Mouse (Mus musculus) heart, postnatal 36 days (tissue): ENCODE measurements around the gene Ppp1r37. TPM values are rescaled to one million over a fixed set of nuclear protein-coding genes. Genes with fewer than 3 reads are reported as not detected.
A peak's percentile ranks its signal among the peaks of the same experiment; 100 is the strongest.
"Not testable (repeated sequence)": the region's sequence is repeated elsewhere in the genome, so short reads cannot be mapped to it uniquely, and the experiment has no call there.

Source experiments
- DNase-seq, 2 experiments: peaks; one replicate each; pipeline ENCODE4 v3.0.0; 2021 to 2022
- intact Hi-C: fragments of 180-260 bp; cut with DNase I; formaldehyde crosslinking; loops from one replicate; pipeline ENCODE4 v1.15.1; 2025
- total RNA-seq, 2 experiments: library from RNA; stranded (reverse); gene quantifications; 2 replicates each; pipeline ENCODE4 v1.2.3; 2021

Ppp1r37 gene
- total RNA-seq, result 10 to 100 TPM; 56.0 to 59.3 TPM

DNA sequence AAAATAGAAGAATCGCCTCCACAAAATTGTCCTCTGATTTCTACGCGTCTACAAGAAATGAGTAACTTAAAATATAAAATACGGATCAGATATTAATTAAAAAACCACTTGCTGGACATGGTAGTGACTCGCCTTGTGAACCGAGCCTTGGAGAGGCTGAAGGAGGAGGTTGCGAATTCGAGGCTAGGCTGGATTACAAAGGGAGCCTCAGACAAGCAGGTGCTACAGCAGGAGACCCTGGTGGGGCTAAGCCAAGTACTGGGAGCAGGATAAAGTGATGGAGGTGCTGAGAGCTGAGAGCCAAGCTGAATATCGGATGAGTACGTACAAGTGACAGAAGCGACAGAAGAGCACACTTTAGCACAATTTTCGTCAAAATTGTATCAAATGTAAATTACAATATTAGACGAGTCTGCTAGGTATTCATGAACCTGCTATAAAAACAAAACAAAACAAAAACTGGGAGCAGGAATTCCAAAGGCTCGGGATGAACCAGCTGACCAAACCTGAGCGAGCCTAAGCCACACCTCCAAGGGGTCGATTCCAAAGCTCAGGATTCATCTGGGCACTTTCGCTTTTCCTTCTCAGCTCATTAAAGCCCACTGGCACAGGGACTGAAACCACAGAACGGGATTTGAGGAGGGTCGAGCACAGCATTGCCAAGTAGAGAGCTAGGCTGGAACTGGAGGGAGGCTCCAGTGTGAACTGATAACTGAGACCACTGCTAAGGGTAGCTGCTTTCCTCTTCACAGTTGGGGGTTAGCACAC, at the start of gene Ppp1r37:
Gene Ppp1r37 (minus strand): TSS at position 434 of the 768 bp plus-strand sequence.
- intact Hi-C loops, result loop anchor here (1.0 to 5.0 kb wide), 2 partner anchors 10 to 106 kb away; partner anchors contain the start of gene Mark4
- peak in 1 of 2 experiments; percentile 24 for DNase-seq

DNA sequence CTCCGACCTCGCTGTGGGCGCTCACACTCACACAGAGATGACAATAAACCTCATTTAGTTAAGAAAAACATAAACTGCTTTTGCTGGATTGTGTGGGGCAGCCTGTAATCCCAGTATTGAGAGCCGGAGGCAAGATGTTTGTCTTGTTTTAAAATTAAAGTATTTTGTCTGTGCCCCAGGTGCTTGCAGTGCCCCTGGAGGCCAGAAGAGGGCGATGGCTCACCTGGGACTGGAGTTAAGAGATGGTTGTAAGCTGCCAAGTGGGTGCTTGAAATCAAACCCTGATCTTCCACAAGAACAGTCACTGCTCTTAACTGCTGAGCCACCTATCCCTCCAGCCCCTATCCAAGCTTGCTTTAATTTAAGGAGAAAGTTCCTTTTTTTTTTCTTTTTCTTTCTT, 48.1 kb upstream of the Ppp1r37 start:
- no peak for DNase-seq
- intact Hi-C loops, result no loop called here

DNA sequence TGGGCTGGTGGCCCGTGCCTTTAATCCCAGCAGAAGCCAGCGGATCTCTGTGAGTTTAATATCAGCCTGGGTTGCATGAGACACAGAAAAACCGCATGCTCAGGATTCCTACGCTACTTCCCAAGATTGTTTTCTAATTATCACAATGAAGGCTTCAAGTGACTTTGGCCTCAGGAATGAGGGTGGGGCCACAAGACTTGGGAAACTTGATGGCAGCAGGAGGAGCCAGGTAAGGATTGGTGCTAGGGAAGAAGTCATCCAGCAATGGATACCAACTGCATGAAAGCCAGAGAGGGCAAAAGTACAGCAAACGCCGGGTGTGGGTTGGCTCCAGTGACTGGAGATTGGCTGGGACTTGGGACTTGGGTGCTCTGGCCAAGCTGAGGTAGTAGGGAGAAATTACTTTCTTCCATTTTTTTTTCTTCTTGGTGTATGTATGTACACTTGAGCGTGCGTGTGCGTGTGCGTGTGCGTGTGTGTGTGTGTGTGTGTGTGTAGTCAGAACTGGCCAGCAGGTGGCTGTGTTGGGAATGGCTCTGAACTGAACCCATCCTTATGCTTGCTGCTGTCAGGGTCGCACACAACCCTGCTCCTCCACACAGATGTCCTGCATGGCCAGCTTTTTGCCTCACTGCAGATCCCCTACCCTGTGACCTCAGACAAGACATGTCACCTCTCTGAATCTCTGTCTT, 46.9 kb upstream of the Ppp1r37 start:
- intact Hi-C loops, result no loop called here
- DNase-seq, result no peak

DNA sequence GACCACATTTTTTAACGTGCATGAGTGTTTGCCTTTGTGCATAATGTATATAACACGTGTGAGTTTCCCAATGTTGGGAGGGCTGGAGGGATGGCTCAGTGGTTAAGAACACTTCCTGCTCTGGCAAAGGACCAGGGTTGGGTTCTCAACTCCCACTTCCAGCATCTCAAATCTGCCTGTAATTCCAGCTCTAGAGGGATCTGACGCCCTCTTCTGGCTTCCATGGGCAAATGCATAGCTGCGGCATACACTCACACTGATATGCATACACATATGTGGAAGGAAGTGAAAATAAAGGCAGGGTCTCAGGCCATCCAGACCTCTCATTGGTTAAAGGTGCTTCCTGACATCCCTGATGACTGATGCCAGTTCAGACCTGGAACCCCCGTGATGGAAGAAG, 44.4 kb upstream of the Ppp1r37 start:
- no peak for DNase-seq
- intact Hi-C loops, result no loop called here

DNA sequence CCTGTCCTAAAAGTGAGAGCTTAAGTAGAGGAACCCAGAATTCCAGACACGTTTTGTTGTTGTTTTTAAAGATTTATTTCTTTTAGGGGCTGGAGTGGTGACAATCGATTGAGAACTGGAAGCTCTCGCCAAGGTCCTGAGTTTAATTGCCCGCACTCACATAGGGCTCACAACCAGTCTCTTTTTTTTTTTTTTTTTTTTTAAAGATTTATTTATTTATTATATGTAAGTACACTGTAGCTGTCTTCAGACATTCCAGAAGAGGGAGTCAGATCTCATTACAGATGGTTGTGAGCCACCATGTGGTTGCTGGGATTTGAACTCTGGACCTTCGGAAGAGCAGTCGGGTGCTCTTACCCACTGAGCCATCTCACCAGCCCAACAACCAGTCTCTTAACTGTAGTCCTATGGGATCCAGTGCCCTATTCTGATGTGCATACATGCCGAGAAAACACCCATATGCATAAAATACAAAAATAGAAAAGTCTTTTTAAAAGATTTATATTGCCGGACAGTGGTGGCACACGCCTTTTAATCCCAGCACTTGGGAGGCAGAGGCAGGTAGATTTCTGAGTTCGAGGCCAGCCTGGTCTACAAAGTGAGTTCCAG, 41.8 kb upstream of the Ppp1r37 start:
- DNase-seq, intact Hi-C loops: not testable (repeated sequence)

DNA sequence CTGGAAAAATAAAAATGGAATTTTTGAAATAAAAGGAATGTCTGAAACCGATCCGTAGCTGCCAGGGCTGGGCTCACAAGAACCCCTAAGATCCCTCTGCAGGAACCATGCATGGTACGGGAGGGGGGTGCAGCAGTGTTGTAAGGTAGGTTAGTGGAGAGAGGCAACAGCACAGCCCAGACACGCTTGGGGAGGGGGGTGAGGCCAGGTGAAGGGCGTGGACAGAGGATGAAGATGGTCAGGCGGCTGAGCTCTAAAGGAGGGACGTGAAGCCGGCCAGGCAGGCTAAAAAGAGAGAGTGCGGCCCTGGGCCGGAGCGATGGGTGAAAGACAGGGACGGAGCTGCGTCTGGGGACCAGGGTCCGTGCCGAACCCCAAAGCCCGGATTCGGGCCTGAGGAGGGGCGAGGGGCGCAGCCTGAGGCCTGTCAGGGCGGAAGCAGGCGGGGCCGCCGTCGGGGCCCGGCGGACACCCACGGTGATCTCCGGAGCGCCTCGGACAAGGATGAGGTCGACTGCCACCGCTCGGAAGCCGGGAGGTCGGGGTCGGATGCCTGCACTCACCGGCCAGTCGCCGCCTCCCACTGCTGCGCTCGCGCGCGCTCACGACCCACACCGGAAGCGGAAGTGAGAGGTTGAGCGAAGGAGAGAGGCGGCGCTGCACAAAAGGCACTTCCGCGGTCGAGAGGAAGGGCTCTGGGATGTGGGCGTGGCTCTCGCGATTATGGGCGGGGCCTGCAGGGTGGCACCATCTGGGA, 41.2 kb upstream of the Ppp1r37 start, which contains the start of gene Clasrp:
Gene Clasrp (minus strand): TSS at position 638 of the 757 bp plus-strand sequence.
- peak; percentile 94 to 97 for DNase-seq
- intact Hi-C loops, result no loop called here

DNA sequence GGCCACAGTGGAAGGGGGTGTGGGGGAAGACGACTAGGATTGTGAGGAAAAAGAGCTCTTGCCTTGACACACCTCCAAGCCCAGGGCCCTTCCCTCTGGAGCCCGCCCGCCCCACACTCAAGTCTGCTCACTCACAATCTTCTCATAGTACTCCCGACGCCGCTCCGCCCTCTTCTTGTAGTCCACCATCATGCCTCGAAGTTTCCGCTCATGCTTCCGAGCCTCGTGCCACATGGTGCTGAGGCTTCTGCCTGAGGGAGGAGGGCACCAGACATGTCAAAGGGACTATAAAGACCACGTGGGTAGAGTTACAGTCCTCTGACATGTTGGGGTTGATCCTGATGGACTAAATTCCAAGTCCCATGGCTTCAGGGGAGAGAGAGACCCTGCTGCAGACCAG, 40.2 kb upstream of the Ppp1r37 start:
- DNase-seq, result no peak
- intact Hi-C loops, result no loop called here

DNA sequence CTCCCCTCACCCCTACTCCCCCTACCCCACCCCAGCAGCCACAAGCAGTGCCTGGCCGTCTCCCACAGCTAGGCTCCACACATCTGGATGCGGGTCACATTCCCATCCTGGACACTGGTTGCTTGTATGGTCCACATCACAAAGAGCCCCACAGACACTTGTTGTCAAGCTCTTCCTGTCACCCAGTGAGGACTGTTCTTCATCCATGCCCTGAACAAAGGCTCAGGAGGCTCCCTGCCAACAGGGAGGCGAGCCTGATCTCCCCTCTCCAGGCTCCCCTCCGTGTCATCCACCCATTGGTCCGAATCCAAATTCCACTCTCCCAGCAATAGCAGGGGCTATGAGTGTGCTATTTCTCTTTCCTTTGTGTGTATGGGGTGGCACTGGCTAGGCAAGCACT, 37.7 kb upstream of the Ppp1r37 start:
- intact Hi-C loops, result no loop called here
- DNase-seq, result no peak

DNA sequence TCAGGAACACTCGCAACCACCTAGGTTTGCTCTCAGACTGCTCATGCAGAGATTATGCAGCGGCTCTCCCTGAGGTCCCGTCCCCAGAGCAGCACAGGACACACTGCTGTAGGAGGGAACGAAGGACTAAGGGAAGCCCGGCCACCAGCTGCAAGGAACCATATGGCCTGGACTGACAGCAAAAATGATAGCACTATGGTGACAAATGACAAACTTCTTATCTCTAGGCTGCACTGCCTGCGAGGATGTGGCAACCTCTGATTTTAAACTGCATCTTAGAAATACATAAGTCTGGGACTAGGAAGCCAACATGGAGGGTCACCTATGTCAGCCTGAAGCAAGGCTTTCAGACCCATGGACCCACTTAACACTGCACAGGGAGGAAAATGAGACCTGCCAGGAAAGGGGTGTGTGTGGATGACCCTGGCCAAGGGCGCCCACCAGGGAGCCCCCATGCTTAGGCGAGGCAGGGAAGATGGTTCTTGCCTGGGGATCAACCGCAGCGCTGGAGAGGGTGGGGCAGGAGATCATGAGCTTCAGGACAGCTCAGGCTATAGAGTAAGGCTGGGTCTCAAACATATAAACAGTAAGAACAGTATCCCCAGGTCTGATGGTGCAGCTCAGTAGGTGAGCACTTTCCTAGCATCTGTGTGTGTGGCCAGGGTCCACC, 30.3 kb upstream of the Ppp1r37 start:
- DNase-seq, result no peak
- intact Hi-C loops, result loop anchor here (5.0 kb wide), 1 partner anchor 186 kb away; no protein-coding TSS in a partner anchor

DNA sequence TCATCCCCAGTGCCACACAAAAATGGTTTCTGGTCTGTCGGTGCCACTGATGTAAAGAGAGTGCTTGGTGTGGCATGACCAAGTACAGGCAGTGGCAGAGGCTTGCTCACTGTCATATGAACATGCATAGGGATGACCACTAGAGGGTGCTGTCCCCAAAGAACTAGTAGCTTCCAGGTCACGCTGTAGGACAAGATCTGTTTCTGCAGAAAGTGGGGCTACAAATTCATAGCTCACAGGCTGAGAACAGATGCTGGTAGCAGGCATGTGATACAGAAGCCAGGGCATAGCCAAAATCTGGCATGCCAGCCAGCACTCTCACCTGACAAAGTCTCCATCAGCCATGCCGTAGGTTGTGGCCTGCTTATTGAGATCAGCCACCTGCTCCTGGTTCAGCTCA, 27.0 kb upstream of the Ppp1r37 start:
- peak; percentile 69 to 74 for DNase-seq
- intact Hi-C loops, result loop anchor here (2.0 to 5.0 kb wide), 2 partner anchors 29 to 183 kb away; no protein-coding TSS in a partner anchor

DNA sequence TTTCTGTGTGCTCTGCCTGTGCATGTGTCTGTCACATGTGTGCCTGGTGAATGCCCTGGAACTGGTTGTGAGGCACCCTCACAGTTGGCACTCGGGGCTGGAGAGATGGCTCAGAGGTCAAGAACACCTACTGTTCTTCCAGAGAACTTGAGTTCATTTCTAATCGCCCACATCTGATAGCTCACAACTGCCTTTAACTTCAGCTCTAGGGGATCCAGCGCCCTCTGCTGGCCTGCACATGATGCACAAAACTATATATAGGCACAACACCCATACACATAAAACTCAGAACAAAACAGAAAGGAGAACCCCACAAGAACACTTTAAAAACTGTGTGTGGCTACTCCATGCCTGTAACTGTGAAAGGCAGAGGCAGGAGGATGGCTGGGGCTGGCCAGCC, 26.3 kb upstream of the Ppp1r37 start:
- peak; percentile 37 to 57 for DNase-seq
- intact Hi-C loops, result no loop called here

DNA sequence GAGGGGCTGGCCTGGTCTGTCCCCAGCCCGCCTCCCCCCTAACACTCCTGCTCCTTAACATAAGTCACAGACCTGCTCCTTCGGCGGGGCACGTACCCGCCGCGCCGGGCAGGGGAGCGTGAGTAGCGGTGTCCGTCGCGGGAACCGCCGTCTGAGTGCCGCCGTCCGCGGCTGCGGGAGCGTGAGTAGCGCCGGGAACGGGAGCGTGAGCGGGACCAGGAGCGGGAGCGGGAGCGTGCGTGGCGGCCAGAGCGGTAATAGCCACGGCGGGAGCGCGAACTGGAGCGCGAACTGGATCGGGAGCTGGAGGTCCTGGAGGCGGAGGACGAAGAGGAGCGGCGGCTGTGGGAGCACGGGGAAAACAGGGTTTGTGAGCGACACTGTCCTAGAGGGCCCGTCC, 23.4 kb upstream of the Ppp1r37 start:
- intact Hi-C loops, result no loop called here
- no peak for DNase-seq

DNA sequence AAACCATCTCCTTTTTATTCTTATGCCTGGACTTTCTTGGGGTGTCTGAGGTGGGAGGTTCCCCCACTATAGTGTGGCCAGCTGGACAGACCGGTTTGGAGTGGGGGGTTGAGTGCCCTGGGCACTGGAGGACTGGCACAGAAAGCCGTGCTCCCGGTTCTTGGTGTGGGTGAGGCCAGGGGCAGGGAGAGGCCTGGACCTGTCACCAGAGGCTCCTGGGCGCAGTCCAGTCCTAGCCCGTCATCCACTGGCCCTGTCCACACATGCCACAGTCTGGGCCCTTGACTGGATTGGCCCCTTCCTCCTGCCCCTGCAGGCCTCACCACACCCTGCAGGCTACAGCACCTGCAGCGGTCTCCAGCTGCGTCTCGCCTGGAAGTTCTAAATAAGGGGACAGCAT, 17.8 kb upstream of the Ppp1r37 start:
- intact Hi-C loops, result no loop called here

DNA sequence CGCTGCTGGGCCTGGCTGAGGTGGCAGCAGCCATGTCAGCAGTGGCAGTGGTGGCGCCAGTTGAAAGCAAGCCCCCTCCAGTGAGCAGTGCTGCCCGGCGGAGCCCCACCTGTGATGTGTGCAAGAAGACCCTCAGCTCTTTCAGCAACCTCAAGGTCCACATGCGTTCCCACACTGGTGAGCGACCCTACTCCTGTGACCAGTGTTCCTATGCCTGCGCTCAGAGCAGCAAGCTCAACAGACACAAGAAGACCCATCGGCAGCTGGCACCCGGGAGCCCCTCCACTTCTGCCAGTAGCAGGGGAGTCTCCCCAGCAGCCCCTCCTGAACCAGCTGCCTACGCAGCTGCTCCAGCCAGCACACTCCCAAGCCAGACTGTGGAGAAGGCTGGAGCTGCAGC, 16.9 kb upstream of the Ppp1r37 start:
- no peak for DNase-seq
- intact Hi-C loops, result no loop called here

More for the DNA sequence above, 17.8 kb upstream of the Ppp1r37 start:
- DNase-seq, result no peak

DNA sequence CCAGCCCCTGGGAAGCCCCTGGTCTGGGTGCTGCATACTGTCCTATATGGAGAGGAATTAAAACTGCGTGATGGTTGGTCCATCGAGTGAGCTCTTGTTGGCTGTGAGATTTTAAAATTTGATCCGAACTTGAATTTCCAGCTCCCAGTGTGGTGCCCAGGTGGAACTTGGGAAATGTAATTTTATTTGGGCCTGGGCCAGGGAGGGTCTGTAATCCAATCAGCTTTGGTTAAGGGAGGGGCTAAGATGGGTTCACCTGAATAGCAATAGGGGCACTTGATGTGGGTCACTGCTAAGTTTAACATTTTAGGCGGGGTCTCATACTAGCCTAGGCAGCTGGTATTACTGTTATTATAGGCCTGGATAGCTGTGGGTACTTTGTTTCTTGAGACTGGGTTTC, 15.6 kb upstream of the Ppp1r37 start:
- intact Hi-C loops, result no loop called here
- DNase-seq, result no peak

DNA sequence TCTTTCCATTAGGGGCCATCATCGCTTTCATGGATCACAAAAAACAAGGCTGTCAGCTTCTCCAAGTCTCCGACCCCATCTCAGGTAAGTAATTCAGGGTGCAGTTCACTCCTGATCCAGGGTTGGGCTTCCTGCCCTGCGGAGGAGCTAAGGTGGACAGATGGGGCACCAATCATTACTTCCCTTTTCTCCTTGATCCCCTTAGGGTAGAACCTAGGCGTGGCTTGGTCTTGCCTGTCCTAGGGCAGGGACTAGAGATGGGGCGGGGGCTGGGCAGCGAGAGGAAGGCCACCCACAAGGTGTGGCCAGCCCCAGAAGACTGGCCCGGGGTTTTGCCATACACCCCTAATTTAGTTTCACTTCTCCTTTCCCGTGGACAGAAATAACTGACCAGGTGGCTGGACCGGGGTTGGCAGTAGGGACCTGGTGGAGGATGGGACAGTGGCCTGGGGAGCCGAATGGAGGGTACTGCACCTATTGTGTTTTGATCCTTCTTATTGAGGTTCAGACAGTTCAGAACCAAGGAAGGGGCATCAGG, 15.1 kb upstream of the Ppp1r37 start:
- no peak for DNase-seq
- intact Hi-C loops, result no loop called here

DNA sequence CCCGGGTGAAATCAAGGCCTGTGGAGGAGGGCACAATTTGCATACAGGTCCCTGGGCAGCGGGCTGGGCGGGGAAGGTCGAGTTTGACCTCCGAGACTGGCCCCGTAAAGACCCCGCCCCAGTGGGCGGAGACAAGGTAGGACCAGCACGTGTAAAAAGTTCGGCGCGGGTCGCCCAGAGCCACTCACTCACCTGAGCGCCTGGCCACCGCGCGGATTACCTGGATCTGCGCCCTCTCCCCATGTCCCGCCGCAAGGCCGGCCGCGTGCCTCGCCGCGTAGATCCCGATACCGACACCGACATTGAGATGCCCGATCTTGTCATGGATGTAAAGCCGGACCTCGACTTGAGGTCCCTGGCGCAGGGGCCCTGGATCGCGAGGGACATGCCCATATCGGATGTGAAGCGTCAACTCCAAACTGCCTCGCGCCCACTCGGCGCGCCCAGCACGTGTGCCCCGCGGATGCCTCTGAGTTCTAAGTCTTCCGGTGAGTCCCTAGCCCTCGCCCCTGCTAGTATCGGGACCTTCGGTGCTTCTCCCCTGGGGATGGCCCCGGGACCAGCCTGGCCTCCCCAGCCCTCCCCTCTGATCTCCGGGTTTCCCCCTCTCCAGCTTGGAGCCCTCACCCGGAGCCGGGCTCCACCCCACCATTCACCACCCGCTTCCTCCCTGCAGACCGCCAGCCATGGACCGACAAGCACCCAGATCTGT, 14.4 kb upstream of the Ppp1r37 start, which contains the start of the genes Zfp296 and Gemin7:
Gene Zfp296 (plus strand): TSS at position 147 of the 712 bp plus-strand sequence.
Gene Gemin7 (minus strand): TSS at position 455 of the 712 bp plus-strand sequence.
- DNase-seq, result peak in 1 of 2 experiments; percentile 31
- intact Hi-C loops, result no loop called here

DNA sequence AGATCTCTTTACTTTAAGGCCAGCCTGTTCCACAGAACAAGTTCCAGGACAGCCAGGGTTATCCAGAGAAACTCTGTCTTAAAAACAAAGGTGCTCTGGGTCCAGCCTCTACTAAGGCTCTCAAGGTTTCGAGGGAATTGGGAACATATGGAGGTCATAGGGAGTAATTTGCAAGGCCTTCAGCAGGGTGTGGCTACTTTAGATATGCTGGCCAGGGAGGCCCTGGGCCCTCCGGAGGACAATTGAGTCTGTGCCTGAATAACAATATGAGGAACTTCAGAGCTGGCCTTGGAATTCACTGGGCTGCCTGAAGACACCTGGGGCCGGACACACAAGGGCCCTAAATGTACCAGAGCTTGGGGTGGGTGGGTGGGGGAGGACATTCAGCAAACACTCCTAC, 12.7 kb upstream of the Ppp1r37 start:
- no peak for DNase-seq
- intact Hi-C loops, result no loop called here

DNA sequence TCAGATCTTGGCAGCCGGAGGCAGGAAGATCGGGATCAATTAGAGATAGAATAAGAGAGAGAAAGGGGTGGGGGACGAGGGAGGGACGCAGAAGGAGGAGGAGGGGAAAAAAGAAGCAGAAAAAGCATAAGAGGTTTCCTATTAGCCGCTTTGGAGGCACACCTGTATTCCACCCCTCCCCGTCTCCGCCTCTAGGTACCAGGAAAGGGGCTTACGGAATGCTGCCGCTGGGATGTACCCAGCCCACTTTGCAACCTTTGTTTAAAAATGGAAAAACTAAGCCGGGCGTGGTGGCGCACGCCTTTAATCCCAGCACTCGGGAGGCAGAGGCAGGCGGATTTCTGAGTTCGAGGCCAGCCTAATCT, 10.9 kb upstream of the Ppp1r37 start:
- intact Hi-C loops, result loop anchor here (1.0 to 2.0 kb wide), 2 partner anchors 11 to 67 kb away; no protein-coding TSS in a partner anchor
- no peak for DNase-seq
